Mouse (Mus musculus) C2C12 (cell line): ENCODE measurements around the gene Csrnp2.
A peak's percentile ranks its signal among the peaks of the same experiment; 100 is the strongest.

Source experiments
- CEBPB ChIP-seq: IDR thresholded peaks from one replicate; pipeline ENCODE4 v1.6.1; 2011; ENCODE audit warnings: low read depth, mild to moderate bottlenecking, control low read depth, moderate library complexity
- CTCF ChIP-seq: IDR thresholded peaks from one replicate; pipeline ENCODE4 v1.5.1; 2011; ENCODE audit not compliant: control insufficient read depth, insufficient read depth, insufficient read length
- FOSL1 ChIP-seq: IDR thresholded peaks from one replicate; pipeline ENCODE4 v1.8.0; 2011; ENCODE audit warnings: mild to moderate bottlenecking, low read length; ENCODE audit not compliant: poor library complexity, insufficient read depth, severe bottlenecking
- MAX ChIP-seq: IDR thresholded peaks from one replicate; pipeline ENCODE4 v1.6.1; 2011; ENCODE audit warnings: mild to moderate bottlenecking, control low read depth
- MYOG ChIP-seq: IDR thresholded peaks from one replicate; pipeline ENCODE4 v1.6.1; 2011; ENCODE audit not compliant: control insufficient read depth, insufficient read length; ENCODE audit errors: extremely low read depth
- USF1 ChIP-seq: IDR thresholded peaks from one replicate; pipeline ENCODE4 v1.6.1; 2011; ENCODE audit warnings: low read depth, mild to moderate bottlenecking, control low read depth, moderate library complexity

GRCm38 (mm10) chr15:100463712-100464111 is 31.6 kb downstream of the Csrnp2 start:
- TF ChIP-seq CTCF (peak; percentile 46), MAX (no peak), CEBPB (no peak), USF1 (no peak), MYOG (no peak), FOSL1 (no peak)
